Mouse (Mus musculus): ENCODE results near the gene Man1c1. TPM values are rescaled to one million over a fixed set of nuclear protein-coding genes. Genes with fewer than 3 reads are reported as not detected.

Gene Man1c1
- polyA plus RNA-seq, 1 experiment from 2014 or later = 2.6 TPM

DNA sequence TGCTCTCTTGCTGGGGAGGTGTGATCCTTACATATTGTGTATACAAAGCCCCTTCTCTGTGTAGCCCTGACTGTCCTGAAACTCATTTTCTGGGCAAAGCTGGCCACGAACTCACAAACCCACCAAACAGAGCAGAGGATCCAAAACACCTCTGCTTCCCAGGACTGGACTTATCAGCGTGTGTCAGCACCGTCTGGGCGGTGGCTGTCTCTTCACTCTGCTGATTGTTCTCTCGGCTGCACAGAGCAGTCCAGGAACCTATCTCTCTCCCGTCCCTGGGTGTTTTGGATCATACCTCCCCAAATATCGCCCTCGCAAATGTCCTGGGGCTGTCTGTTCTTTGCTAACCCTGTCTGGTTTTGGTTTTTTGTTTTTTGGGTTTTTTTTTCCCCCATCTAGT is 15.4 kb upstream of the Man1c1 start:
- 81% methylated on average over 8 of the region's 8 CpGs for WGBS
- Histone ChIP-seq H3K9me3 (no peaks in the 10 kb centered on the region), H3K27ac (replicated peaks) (no peak overlapping the region), H3K27me3 (replicated peaks; ENCODE audit: low read depth, poor library complexity, severe bottlenecking) (no peaks in the 10 kb centered on the region), H3K4me1 (peaks cover 16% of the 10 kb centered on the region; the same call in 1 of the 2 replicates), H3K36me3 (replicated peaks) (no peaks in the 10 kb centered on the region), H3K4me3 (no peak overlapping the region)
- DNase-seq (ENCODE audit: low spot score) = no peak

DNA sequence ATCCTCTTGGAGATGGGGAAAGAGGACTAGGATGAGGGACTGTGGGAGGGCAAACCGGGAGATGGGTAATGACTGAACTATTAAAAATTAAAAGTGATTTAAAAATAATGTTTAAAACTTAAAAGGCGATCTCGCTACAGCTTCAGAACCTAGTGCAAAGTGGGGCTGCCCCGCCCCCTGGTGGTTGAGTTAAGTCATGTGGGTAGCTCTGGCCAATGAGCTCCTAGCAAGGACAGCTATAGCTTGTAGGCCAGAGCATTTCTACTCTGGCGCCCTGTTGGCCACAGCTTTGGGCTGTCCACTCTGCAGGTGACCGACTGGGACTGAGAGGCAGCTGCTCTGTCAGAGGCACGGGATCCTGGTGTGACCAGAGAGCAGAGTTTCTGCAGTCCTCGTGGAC is 9.8 kb upstream of the Man1c1 start:
- peak; percentile 84 for DNase-seq (ENCODE audit: low spot score)
- WGBS = 7% methylated on average over 8 of the region's 8 CpGs
- no peaks in the 10 kb centered on the region for H3K36me3 ChIP-seq (replicated peaks)
- H3K27me3 ChIP-seq (replicated peaks; ENCODE audit: low read depth, poor library complexity, severe bottlenecking) = no peaks in the 10 kb centered on the region
- H3K4me1 ChIP-seq = peaks cover 20% of the 10 kb centered on the region
- H3K27ac ChIP-seq (replicated peaks) = peak overlapping the region; percentile 70
- H3K4me3 ChIP-seq = peak overlapping the region; percentile 35; the same call in 1 of the 2 replicates
- no peaks in the 10 kb centered on the region for H3K9me3 ChIP-seq

DNA sequence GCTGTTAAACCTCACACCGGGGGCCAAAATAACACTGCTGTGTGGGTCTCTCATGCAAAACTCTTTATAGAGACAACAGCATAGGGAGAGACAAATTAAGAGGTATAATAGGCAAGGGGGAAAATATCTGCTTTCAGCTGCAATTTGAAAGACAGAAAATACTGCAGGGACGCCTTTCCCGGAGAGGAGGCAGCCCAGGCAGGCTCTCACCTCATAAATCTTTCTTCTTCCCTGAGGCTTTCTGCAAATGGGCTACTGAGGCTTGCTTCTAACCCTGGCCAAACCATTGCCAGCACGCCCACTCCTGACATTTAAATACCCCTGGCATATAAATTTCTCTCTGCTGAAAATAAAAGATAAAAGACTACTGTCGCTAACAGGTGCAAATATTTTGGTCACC is 1.2 kb upstream of the Man1c1 start:
- H3K4me3 ChIP-seq = peak overlapping the region; percentile 68
- H3K27me3 ChIP-seq (replicated peaks; ENCODE audit: low read depth, poor library complexity, severe bottlenecking) = peaks cover 66% of the 10 kb centered on the region
- no peaks in the 10 kb centered on the region for H3K36me3 ChIP-seq (replicated peaks)
- no peak for DNase-seq (ENCODE audit: low spot score)
- H3K4me1 ChIP-seq = peaks cover 57% of the 10 kb centered on the region
- no peaks in the 10 kb centered on the region for H3K9me3 ChIP-seq
- H3K27ac ChIP-seq (replicated peaks) = no peak overlapping the region
- 66% methylated on average over 5 of the region's 5 CpGs for WGBS

DNA sequence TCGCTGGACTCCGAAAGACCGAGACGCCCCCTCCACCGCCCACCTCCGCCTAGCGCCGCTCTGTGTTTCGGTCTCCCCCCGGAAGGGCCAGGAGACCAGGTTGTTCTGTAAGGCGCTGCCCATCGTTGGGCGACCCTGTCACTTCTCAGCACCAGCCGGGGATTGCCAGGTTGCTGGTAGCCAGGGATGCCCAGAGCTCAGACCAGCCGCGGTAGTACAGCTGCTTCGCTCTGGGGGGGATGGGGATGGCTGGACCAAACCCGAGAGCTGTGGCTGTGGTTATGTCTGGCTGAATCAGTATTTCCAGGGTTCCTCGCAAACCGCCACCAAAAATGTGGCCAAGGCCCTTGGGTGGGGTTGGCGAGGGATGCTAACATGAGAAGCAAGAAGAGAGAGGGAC is 500 bp upstream of the Man1c1 start:
- WGBS = 1% methylated on average over 21 of the region's 21 CpGs
- no peak for DNase-seq (ENCODE audit: low spot score)
- H3K4me3 ChIP-seq = peak overlapping the region; percentile 68
- H3K4me1 ChIP-seq = peaks cover 50% of the 10 kb centered on the region
- H3K36me3 ChIP-seq (replicated peaks) = no peaks in the 10 kb centered on the region
- H3K27me3 ChIP-seq (replicated peaks; ENCODE audit: low read depth, poor library complexity, severe bottlenecking) = peaks cover 66% of the 10 kb centered on the region
- no peaks in the 10 kb centered on the region for H3K9me3 ChIP-seq
- peak overlapping the region; percentile 76 for H3K27ac ChIP-seq (replicated peaks)

DNA sequence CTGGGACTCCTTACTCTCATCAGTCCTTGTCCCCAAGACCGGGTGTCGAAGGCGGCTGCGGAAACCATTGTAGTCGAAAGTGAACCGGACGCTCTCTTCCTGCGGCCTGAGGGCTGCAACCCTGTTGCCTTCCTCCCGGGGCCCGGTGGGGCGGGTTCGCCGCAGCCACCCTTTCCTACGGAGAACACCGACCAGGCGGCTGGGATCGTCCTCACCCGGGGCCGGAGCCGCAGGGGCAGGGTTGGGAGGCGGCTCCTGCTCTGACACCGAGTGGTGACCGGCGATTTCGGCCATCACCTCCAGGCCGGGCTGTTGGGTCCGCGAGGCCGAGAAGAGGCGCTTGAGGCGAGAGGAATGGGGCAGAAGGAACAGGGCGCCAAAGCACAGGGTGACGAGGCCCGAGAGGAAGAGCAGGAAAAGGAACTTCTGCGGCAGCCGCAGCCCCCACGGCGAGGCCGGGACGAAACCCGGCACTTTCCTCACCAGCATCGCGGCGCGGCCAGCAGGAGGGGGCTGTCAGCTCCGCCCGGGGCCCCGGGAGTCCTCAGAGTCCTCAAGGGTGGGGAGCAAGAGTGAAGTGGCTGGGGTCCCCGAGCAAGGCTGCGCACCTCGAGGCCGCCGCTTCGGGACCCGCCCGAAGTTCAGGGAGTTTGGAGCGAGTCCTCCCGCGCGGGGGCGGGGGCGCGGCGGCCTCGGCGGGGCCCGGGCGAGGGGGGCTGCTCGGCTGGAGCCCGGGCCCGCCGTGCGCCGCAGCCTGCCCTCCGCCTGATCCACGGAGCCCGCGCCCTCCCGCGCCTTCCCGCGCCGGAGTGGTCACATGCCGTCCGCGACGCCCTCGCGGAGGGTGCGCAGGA is 882 bp downstream of the Man1c1 start:
- H3K27me3 ChIP-seq (replicated peaks; ENCODE audit: low read depth, poor library complexity, severe bottlenecking) = peaks cover 66% of the 10 kb centered on the region
- no peaks in the 10 kb centered on the region for H3K9me3 ChIP-seq
- DNase-seq (ENCODE audit: low spot score) = peak; percentile 50
- H3K4me1 ChIP-seq = peaks cover 45% of the 10 kb centered on the region
- H3K27ac ChIP-seq (replicated peaks) = peak overlapping the region; percentile 76
- H3K36me3 ChIP-seq (replicated peaks) = no peaks in the 10 kb centered on the region
- WGBS = under 1% methylated on average over 90 of the region's 90 CpGs
- peak overlapping the region; percentile 68 for H3K4me3 ChIP-seq

DNA sequence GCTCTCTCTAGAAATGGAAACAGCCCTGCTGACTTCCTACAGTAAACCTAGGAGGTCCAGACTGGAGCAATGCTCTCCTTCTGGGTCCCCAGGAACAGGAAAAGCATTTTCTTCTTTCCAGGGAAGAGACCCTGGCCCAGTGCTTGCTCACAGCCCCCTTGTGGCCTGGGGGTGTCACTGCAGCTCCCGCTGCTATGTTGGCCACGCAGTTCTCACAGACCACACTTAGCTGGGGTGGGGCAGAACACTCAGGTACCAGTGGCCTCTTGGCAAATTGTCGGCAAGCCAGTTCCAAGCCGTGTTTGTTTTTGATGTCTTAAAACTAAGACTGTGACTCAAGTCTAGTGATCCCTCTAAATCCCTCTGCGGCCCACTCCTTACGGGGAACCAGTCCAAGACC is 2.2 kb downstream of the Man1c1 start:
- Histone ChIP-seq H3K27ac (replicated peaks) (no peak overlapping the region; the same call in 1 of the 2 replicates), H3K36me3 (replicated peaks) (0 out of 2 replicates have a peak, but pooled peaks cover 3% of the 10 kb centered on the region), H3K4me3 (peak overlapping the region; percentile 68), H3K9me3 (no peaks in the 10 kb centered on the region), H3K27me3 (replicated peaks; ENCODE audit: low read depth, poor library complexity, severe bottlenecking) (peaks cover 53% of the 10 kb centered on the region), H3K4me1 (peaks cover 45% of the 10 kb centered on the region)
- peak; percentile 81 for DNase-seq (ENCODE audit: low spot score)
- WGBS = 34% methylated on average over 6 of the region's 6 CpGs

DNA sequence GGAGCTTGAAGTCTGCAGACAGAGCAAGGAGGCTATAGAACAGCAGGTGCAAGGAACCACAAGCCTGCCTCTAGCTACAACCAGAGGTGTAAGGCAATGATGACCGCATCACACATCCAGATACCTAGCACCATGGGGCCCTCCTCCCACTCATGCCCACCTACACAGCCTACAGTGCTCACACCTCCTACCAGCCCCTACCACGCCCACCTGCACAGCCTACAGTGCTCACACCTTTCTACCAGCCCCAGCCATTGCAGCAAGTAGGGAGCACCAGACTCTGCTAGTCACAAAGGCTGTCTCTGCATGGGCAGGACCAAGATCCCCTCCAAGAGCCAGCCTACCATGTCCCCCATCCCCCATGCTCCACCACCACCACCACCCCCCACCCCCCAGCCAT is 3.2 kb downstream of the Man1c1 start:
- Histone ChIP-seq H3K4me1 (peaks cover 45% of the 10 kb centered on the region), H3K4me3 (peak overlapping the region; percentile 68; the same call in 1 of the 2 replicates), H3K27ac (replicated peaks) (no peak overlapping the region), H3K36me3 (replicated peaks) (0 out of 2 replicates have a peak, but pooled peaks cover 3% of the 10 kb centered on the region), H3K9me3 (no peaks in the 10 kb centered on the region), H3K27me3 (replicated peaks; ENCODE audit: low read depth, poor library complexity, severe bottlenecking) (peaks cover 49% of the 10 kb centered on the region)
- no peak for DNase-seq (ENCODE audit: low spot score)
- 85% methylated on average over 2 of the region's 2 CpGs for WGBS

DNA sequence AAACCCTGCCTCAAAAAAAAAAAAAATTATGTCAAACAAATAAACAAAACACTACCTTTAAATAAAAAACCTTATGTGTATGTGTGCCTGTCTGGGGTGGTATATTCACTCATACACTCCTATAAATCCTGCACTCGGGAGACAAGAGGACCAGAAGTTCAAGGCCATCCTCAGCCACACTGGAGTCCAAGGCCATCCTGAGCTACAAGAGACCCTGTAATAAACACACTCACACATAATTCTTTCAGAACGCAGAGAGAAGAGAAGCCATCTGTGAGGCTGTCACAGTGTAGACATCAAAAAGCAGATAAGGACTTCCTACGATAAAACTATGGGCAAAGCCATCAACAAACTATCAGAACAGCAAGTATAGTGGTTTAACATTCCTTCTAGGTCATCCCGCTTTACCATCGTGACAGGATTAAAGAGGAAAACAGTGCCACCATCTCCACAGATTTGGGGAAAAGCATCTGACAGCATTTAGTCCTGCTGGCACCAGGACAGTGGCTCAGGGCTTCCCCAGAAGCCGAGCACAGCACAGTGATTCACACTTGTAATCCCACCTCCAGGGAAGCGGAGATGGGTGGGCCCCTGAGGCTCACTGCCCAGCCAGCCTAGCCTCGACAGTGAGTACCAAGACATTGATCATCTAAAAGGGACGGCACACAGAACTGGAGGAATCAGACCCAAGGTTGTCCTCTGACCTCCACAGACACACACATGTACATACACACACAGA is 10.7 kb downstream of the Man1c1 start:
- 77% methylated on average over 9 of the region's 9 CpGs for WGBS
- H3K27me3 ChIP-seq (replicated peaks; ENCODE audit: low read depth, poor library complexity, severe bottlenecking) = no peaks in the 10 kb centered on the region
- peaks cover 6% of the 10 kb centered on the region; the same call in 1 of the 2 replicates for H3K36me3 ChIP-seq (replicated peaks)
- DNase-seq (ENCODE audit: low spot score) = no peak
- peaks cover 4% of the 10 kb centered on the region for H3K9me3 ChIP-seq
- H3K4me1 ChIP-seq = no peaks in the 10 kb centered on the region
- no peak overlapping the region for H3K4me3 ChIP-seq
- H3K27ac ChIP-seq (replicated peaks) = no peak overlapping the region

DNA sequence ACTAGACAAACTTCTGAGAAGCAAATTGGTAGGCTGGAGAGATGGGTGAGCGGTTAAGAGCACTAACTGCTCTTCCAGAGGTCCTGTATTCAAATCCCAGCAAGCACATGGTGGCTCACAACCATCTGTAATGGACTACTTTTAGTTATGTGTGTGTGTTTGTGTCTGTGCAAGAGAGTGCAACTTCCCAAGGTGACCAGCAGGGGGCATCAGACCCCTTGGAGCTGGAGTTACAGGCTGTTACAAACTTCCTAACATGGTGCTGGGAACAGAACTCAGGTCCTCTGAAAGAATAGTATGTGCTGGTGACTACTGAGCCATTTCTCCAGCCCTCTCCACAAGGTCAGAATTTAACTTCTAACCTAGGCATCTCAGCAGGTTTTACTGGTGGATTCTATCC is 11.7 kb downstream of the Man1c1 start:
- H3K27me3 ChIP-seq (replicated peaks; ENCODE audit: low read depth, poor library complexity, severe bottlenecking) = no peaks in the 10 kb centered on the region
- DNase-seq (ENCODE audit: low spot score) = no peak
- peaks cover 3% of the 10 kb centered on the region; the same call in 1 of the 2 replicates for H3K36me3 ChIP-seq (replicated peaks)
- H3K4me3 ChIP-seq = no peak overlapping the region
- H3K27ac ChIP-seq (replicated peaks) = no peak overlapping the region
- WGBS = 94% methylated on average over 1 of the region's 1 CpGs
- peaks cover 4% of the 10 kb centered on the region for H3K9me3 ChIP-seq
- no peaks in the 10 kb centered on the region for H3K4me1 ChIP-seq

DNA sequence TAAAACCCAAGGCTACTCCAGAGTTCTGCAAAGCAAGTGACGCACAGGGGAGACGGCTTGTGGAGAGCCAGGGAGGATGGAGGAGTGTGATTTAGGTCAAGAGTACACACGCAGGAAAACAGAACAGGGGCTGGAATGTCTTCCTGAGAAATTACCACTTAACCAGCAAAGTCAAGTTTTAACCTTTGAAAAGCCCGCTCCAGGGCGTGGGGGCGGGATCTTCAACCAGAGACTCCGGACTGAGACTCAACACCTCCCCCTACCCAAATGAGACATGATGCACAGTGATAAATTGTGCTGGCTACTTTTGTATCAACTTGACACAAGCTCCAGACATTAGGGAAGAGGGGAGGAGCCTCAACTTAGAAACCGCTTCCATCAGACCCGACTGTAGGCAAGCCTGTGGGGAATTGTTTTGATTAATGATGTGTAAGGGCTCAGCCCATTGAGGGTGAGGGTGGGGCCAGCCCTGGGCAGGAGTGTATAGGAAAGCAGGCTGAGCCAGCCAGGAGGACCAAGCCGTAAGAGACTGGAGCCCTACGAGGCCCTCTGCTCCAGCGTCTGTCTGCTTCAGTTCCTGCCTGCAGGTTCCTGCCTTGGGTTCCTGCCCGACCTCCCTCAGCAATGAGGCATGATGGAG is 17.9 kb downstream of the Man1c1 start:
- H3K4me3 ChIP-seq = no peak overlapping the region
- WGBS = 83% methylated on average over 13 of the region's 13 CpGs

DNA sequence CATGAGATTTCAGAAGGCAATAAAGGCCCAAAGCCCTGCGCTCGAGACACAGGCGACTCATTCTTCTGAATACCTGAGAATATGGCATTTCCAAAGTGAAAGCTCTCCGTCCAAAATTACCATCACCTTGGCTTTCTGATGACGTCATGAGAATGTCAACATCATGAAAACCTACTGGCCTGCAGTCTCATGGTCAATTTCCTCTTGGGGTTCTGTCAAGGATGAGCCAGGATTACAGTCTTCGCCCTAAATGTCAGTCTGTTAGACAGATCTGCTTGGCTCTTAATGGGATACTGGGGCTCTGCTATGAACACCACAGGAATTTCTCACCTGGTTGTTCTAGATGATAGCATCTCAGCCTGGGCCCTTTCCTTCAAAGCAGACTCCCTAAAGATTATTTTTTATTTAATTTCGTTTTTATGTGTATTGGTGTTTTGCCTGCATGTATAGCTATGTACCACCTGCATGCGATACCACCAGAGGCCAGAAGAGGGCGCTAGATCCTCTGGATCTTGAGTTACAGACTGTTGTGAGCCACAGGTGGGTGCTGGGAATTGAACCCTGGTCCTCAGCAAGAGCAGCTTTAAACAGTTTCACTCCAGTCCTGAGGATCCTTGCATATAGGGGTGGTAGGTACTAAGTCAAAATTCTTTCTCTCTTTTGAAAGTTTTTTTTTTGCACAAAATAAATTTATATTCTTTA is 19.3 kb downstream of the Man1c1 start:
- Histone ChIP-seq H3K36me3 (replicated peaks) (peaks cover 5% of the 10 kb centered on the region; the same call in 1 of the 2 replicates), H3K4me3 (no peak overlapping the region), H3K9me3 (peaks cover 12% of the 10 kb centered on the region; the same call in 1 of the 2 replicates), H3K27ac (replicated peaks) (no peak overlapping the region), H3K27me3 (replicated peaks; ENCODE audit: low read depth, poor library complexity, severe bottlenecking) (no peaks in the 10 kb centered on the region), H3K4me1 (peaks cover 29% of the 10 kb centered on the region)
- 83% methylated on average over 9 of the region's 9 CpGs for WGBS
- DNase-seq (ENCODE audit: low spot score) = no peak

More for the DNA sequence above, 17.9 kb downstream of the Man1c1 start:
- no peaks in the 10 kb centered on the region for H3K27me3 ChIP-seq (replicated peaks; ENCODE audit: low read depth, poor library complexity, severe bottlenecking)
- peaks cover 5% of the 10 kb centered on the region; the same call in 1 of the 2 replicates for H3K36me3 ChIP-seq (replicated peaks)
- no peak overlapping the region for H3K27ac ChIP-seq (replicated peaks)
- DNase-seq (ENCODE audit: low spot score) = no peak
- peaks cover 29% of the 10 kb centered on the region for H3K4me1 ChIP-seq
- H3K9me3 ChIP-seq = peaks cover 12% of the 10 kb centered on the region; the same call in 1 of the 2 replicates

Data from embryonic facial prominence, embryonic 10.5 days (tissue).